Mouse (Mus musculus): ENCODE measurements around the gene Lrr1. TPM values are rescaled to one million over a fixed set of nuclear protein-coding genes. Genes with fewer than 3 reads are reported as not detected.
A peak's percentile ranks its signal among the peaks of the same experiment; 100 is the strongest.
"Not testable (repeated sequence)": the region's sequence is repeated elsewhere in the genome, so short reads cannot be mapped to it uniquely, and the experiment has no call there.

Lrr1 gene
- polyA plus RNA-seq, 2 experiments, result 11.1 to 21.3 TPM

GRCm38 (mm10) chr12:69159578-69159940, 9.1 kb upstream of the Lrr1 start:
- H3K9me3 ChIP-seq (ENCODE audit: control insufficient read depth, low read length), result no peaks in the 10 kb centered on the region
- H3K4me3 ChIP-seq (ENCODE audit: insufficient read depth in 1 of 2, low read depth in 2 of 2, low read length in 2 of 2), result peak overlapping the region in 1 of 2 experiments; percentile 36; a peak in 2 of 4 replicates
- no peaks in the 10 kb centered on the region for H3K27me3 ChIP-seq (ENCODE audit: control insufficient read depth, insufficient read depth, low read length)
- H3K4me2 ChIP-seq (ENCODE audit: low read depth), result peak overlapping the region; percentile 63
- H3K4me1 ChIP-seq (replicated peaks; ENCODE audit: control insufficient read depth in 2 of 2, insufficient read depth in 2 of 2, low read length in 1 of 2), result peaks cover 13 to 15% of the 10 kb centered on the region in 2 experiments
- no peak overlapping the region for H3K9ac ChIP-seq (replicated peaks)
- ATAC-seq (ENCODE audit: insufficient read depth), result peak; percentile 0; the same call in 1 of the 2 replicates
- 0 out of 2 replicates have a peak, but pooled peaks have one; percentile 7 for TF ChIP-seq EP300 (IDR thresholded peaks at IDR 0.05; ENCODE audit: low read depth)
- TF ChIP-seq CTCF (IDR thresholded peaks at IDR 0.05; ENCODE audit: low read depth), result peak; percentile 77
- WGBS (ENCODE audit: insufficient replicate concordance), result 2% methylated on average over 9 of the region's 9 CpGs
- H3K27ac ChIP-seq, result peak overlapping the region; percentile 41; the same call in 1 of the 2 replicates
- H3K36me3 ChIP-seq (replicated peaks; ENCODE audit: control insufficient read depth, insufficient read depth, low read depth), result peaks cover 11% of the 10 kb centered on the region
- peak; percentile 69 to 86 (median 70) for DNase-seq (ENCODE audit: low read depth in 3 of 3, low spot score in 3 of 3)

- DNase-seq (ENCODE audit: low read depth in 3 of 3, low spot score in 3 of 3); H3K4me3 ChIP-seq (ENCODE audit: insufficient read depth in 1 of 2, low read depth in 2 of 2, low read length in 2 of 2); H3K27ac ChIP-seq; ATAC-seq (ENCODE audit: insufficient read depth); H3K9me3 ChIP-seq (ENCODE audit: control insufficient read depth, low read length); H3K27me3 ChIP-seq (ENCODE audit: control insufficient read depth, insufficient read depth, low read length); H3K4me2 ChIP-seq (ENCODE audit: low read depth); H3K9ac ChIP-seq (replicated peaks): not testable (repeated sequence)
- 57% methylated on average over 2 of the region's 2 CpGs for WGBS (ENCODE audit: insufficient replicate concordance)
- Histone ChIP-seq H3K4me1 (replicated peaks; ENCODE audit: control insufficient read depth in 2 of 2, insufficient read depth in 2 of 2, low read length in 1 of 2) (peaks cover 18 to 19% of the 10 kb centered on the region in 2 experiments), H3K36me3 (replicated peaks; ENCODE audit: control insufficient read depth, insufficient read depth, low read depth) (peaks cover 11% of the 10 kb centered on the region)
These were observed 7.9 kb upstream of the Lrr1 start for GRCm38 (mm10) chr12:69160677-69161076.

GRCm38 (mm10) chr12:69163586-69163985, 5.0 kb upstream of the Lrr1 start:
- H3K9ac ChIP-seq (replicated peaks); H3K36me3 ChIP-seq (replicated peaks; ENCODE audit: control insufficient read depth, insufficient read depth, low read depth); H3K9me3 ChIP-seq (ENCODE audit: control insufficient read depth, low read length); H3K4me3 ChIP-seq (ENCODE audit: insufficient read depth in 1 of 2, low read depth in 2 of 2, low read length in 2 of 2); H3K27ac ChIP-seq; H3K4me2 ChIP-seq (ENCODE audit: low read depth); H3K27me3 ChIP-seq (ENCODE audit: control insufficient read depth, insufficient read depth, low read length); ATAC-seq (ENCODE audit: insufficient read depth); DNase-seq (ENCODE audit: low read depth in 3 of 3, low spot score in 3 of 3): not testable (repeated sequence)
- peaks cover 4 to 12% of the 10 kb centered on the region in 2 experiments; a peak in 3 of 4 replicates for H3K4me1 ChIP-seq (replicated peaks; ENCODE audit: control insufficient read depth in 2 of 2, insufficient read depth in 2 of 2, low read length in 1 of 2)
- WGBS (ENCODE audit: insufficient replicate concordance), result 72% methylated on average over 4 of the region's 4 CpGs

GRCm38 (mm10) chr12:69164904-69165303, 3.7 kb upstream of the Lrr1 start:
- Histone ChIP-seq H3K27me3 (ENCODE audit: control insufficient read depth, insufficient read depth, low read length) (no peaks in the 10 kb centered on the region), H3K9me3 (ENCODE audit: control insufficient read depth, low read length) (no peaks in the 10 kb centered on the region), H3K36me3 (replicated peaks; ENCODE audit: control insufficient read depth, insufficient read depth, low read depth) (no peaks in the 10 kb centered on the region), H3K9ac (replicated peaks) (no peak overlapping the region), H3K4me2 (ENCODE audit: low read depth) (no peak overlapping the region), H3K4me3 (ENCODE audit: insufficient read depth in 1 of 2, low read depth in 2 of 2, low read length in 2 of 2) (no peak overlapping the region), H3K27ac (no peak overlapping the region), H3K4me1 (replicated peaks; ENCODE audit: control insufficient read depth in 2 of 2, insufficient read depth in 2 of 2, low read length in 1 of 2) (peaks cover 8 to 14% of the 10 kb centered on the region in 2 experiments)
- 11% methylated on average over 3 of the region's 3 CpGs for WGBS (ENCODE audit: insufficient replicate concordance)
- no peak for TF ChIP-seq CTCF (IDR thresholded peaks at IDR 0.05; ENCODE audit: low read depth)
- peak; percentile 27; the same call in 1 of the 2 replicates for TF ChIP-seq EP300 (IDR thresholded peaks at IDR 0.05; ENCODE audit: low read depth)
- DNase-seq (ENCODE audit: low read depth in 3 of 3, low spot score in 3 of 3) (peak in 1 of 3 experiments; percentile 22), ATAC-seq (ENCODE audit: insufficient read depth) (no peak)

- DNase-seq (ENCODE audit: low read depth in 3 of 3, low spot score in 3 of 3); H3K27ac ChIP-seq; H3K36me3 ChIP-seq (replicated peaks; ENCODE audit: control insufficient read depth, insufficient read depth, low read depth); H3K4me2 ChIP-seq (ENCODE audit: low read depth); H3K27me3 ChIP-seq (ENCODE audit: control insufficient read depth, insufficient read depth, low read length); ATAC-seq (ENCODE audit: insufficient read depth); H3K9ac ChIP-seq (replicated peaks); H3K9me3 ChIP-seq (ENCODE audit: control insufficient read depth, low read length): not testable (repeated sequence)
- Histone ChIP-seq H3K4me1 (replicated peaks; ENCODE audit: control insufficient read depth in 2 of 2, insufficient read depth in 2 of 2, low read length in 1 of 2) (peaks cover 12 to 18% of the 10 kb centered on the region in 2 experiments), H3K4me3 (ENCODE audit: insufficient read depth in 1 of 2, low read depth in 2 of 2, low read length in 2 of 2) (0 out of 4 replicates have a peak overlapping the region, but pooled peaks of 1 of the 2 experiments have one; percentile 92)
- 74% methylated on average over 8 of the region's 8 CpGs for WGBS (ENCODE audit: insufficient replicate concordance)
These were observed 1.6 kb upstream of the Lrr1 start for GRCm38 (mm10) chr12:69166861-69167581.
